Mouse (Mus musculus): ENCODE results near the gene Rspry1.
A peak's percentile ranks its signal among the peaks of the same experiment; 100 is the strongest.

Gene Rspry1

GRCm38 (mm10) chr8:94601607-94602385 is at the start of gene Rspry1, which contains the start of gene Fam192a:
Gene Rspry1 (plus strand): TSS chr8:94601937.
Gene Fam192a (minus strand): TSS chr8:94601997.
- peak; percentile 100 for DNase-seq (ENCODE audit: extremely low spot score)

DNA sequence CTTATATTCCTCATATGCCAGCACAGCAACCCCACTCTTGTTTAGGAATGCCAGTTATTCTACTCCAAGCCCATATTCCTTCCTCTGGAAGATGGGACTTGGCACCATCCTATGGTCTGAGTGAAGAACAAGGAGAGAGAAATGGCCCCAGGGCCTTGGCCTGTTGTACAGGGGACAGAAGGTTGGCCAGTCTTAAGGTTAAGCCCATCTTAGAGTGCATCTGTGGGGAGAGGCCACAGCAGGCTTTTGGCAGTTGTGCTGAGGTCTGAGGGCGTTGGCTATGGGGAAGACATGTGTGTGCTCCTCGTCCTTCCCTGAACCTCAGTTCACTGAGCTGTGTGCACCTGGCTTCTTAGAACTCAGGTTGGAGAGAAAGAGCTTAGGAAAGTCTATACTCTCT is 49.0 kb upstream of the Rspry1 start:
- DNase-seq (ENCODE audit: extremely low spot score) = no peak

DNA sequence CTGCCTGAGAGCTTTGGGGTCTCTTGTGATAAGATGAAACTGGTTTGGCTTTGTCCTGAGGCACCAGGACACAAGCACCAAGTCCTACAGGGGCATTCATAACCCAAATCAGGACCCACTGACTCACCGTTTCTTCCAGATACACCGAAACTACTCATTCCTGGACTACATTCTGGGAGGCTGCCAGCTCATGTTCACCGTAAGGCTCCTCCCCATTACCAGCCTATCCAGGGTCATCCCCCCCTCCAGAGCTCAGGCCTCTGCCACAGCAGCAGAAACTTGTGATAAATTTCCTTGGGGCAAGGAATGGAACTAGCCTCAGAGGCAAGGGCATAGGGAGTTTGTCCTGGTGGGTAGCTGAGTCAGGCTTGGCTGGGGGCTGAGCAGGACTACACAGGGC is 44.5 kb upstream of the Rspry1 start:
- no peak for DNase-seq (ENCODE audit: extremely low spot score)

DNA sequence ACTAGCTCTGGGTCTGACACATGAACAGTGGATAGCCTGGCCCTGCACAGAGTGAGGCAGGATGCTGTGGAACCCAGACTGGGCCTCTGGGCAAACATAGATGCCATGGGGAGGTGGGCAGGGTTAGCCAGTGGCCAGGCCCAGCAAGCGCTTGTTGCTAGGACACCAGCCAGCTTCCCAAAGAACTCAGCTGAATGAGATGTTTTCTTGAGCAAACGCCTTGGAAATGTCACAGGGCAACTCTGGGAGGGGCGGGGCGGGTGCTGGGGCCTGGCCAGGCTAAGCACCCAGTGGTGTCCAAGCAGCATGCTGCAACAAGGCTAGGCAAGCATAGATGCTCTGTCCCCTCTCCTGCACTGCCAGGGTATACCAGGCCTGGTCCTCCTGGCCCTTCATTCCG is 40.5 kb upstream of the Rspry1 start:
- DNase-seq (ENCODE audit: extremely low spot score) = peak; percentile 22

DNA sequence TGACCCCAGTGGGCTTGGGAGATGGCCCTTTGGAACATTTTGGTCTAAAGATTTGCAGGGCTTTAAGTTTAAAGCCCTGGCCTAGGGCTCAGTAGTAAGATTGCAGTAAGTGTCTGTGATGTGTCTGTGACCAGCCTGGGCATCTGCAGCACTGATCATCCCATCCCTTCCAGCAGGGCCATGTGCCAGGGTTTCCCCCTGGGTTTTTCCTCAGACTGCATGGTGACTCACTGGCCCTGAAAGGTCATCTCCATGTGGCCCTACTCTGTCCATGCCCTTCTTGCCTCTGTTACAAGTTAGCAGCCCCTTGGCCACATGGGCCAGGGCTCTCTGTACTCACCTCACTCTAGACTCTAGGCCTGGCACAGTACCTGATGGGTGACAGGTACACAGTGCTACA is 37.3 kb upstream of the Rspry1 start:
- no peak for DNase-seq (ENCODE audit: extremely low spot score)

DNA sequence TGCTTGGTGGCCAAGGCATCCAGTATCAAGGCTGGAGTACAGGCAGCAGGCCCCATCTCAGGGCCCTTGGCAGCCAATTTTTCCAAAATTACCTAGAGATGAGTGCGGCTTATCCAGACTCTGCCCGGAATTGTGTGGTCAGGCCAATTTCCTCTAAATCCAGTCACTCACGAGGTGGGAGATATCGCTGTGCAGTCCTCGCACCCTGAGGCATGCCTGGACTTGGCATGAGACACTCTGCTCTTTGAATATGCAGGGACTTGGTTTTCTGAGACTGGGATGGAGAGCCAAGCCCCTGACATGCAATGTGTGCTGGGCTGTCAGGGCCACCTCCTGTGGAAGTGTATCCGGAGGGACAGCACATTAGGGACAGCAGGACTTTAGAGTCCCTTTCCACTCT is 35.7 kb upstream of the Rspry1 start:
- DNase-seq (ENCODE audit: extremely low spot score) = no peak

- DNase-seq (ENCODE audit: extremely low spot score) = no peak
Measured at GRCm38 (mm10) chr8:94566446-94567158, 35.1 kb upstream of the Rspry1 start.

GRCm38 (mm10) chr8:94567159-94567849 is 34.4 kb upstream of the Rspry1 start:
- peak; percentile 33 for DNase-seq (ENCODE audit: extremely low spot score)

- DNase-seq (ENCODE audit: extremely low spot score) = no peak
Measured at GRCm38 (mm10) chr8:94568098-94568497, 33.6 kb upstream of the Rspry1 start.

DNA sequence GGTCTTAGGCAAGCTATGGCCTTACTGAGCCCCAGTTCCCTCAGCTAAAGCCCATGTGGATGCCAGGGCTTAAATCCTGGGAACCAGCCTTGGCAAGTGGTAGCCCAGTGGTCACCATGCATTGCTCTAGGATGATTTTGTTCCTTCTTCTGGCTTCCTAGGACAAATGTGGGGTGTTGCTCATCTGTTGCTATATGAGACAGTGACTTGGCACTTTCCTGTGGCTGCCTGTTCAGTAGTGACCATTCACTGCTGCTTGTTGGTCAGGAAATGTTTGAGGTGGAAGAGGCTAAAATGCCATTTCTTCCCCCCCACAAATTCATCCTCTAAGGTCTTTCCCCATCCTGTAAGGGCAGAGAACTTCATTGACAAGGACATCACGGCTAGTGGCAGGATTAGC is 32.3 kb upstream of the Rspry1 start:
- DNase-seq (ENCODE audit: extremely low spot score) = no peak

DNA sequence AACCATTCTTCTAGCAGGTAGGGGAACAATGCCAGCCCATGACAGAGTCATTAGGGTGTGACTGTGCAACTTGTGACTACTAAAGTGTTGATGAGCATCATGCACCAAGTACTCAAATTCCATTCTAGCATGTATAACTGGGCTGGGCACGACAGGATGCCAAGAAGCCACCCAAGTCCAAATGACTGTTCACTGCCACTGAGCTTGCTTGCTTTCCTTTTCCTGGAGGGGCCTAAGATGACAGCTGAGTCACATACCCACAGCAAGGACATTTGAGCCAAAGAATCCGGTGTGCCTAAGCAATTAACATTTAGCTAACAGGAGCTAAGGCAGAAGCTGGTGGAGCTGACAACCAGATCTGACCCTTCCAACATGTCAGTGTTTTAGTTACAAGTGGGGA is 29.8 kb upstream of the Rspry1 start:
- no peak for DNase-seq (ENCODE audit: extremely low spot score)

DNA sequence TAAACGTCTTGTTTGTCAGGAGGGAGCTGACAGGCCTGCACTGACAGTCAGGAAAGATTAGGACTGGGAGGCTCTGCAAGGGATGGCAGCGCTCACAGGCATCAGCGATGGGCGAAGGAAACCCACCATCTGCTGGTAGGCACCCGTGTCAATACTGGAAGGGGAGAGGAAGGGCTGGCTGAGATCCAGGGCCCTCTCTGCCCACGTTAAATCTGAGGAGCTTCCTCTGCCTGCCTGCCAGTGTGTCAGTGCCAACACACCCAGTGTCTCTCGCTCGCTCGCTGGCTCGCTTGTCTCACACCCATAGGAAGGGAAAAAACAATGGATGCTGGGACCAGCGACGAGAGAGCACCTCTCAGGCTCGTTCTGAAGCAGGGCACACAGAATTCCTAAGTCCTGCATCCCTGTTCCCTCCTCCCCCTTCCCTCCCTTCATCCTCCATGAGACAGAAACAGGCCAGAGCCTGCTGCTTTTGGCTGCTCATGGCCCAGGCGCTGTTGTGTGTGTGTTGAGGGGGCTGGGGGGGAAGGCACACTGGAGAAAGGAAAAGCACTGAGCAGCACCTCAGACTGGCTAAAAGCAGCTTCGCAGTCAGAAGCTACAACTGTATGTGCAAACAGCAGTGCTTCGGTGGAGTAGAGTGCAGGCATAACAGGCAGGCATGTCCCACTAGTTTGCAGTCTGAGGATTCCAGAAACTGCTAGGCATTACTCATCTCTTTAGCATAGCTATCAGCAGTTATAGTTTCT is 27.4 kb upstream of the Rspry1 start:
- DNase-seq (ENCODE audit: extremely low spot score) = no peak

DNA sequence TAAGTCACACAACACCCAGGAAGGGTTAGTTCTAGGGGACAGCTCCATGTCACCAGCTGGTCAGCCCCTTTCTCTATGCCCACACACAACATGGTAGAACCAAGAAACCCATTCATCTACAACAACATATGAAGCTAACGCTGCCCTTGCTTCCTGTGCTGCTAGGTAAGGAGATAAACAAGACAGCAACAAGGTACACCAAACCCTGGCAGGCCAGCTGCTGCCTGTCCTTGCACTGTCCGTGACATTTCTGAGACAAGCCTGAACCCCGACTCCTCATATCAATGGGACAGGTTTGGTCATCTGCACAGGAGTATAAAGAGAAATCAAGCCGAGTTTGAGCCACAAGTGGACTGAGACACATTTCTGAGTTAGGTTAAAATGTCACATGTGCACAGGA is 26.6 kb upstream of the Rspry1 start:
- DNase-seq (ENCODE audit: extremely low spot score) = no peak

DNA sequence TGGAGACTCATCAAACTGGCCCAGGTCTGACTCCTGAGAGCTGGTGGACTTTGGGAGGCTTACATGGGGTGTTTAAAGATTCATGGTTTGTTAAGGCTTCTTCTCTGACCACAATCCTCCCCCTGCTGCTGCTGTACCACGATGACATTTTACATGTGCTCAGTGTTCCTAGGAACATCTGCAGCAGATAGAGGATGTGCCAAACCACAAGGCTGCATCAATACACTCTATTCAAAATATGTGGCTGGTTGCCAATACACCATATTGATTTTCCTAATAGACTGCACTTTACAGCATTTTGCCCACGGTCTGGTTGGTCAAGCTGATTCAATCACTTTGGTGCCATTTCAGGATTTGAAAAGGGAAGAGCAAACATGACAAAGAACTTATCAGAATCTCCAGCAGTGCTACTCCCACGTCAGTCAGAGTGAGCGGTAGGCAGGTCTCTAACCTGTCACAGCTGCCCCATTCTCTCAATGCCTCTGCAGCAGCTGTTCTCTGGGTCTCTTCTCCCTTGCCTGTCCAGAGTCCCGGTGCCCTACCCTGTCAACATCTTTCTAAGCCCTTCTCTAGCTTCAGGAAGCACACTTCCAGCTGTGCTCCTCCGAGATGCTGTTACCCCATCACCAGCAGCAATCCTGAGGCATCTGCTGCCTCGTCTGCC is 19.8 kb upstream of the Rspry1 start:
- DNase-seq (ENCODE audit: extremely low spot score) = no peak

GRCm38 (mm10) chr8:94582569-94582968 is 19.2 kb upstream of the Rspry1 start:
- DNase-seq (ENCODE audit: extremely low spot score) = no peak

GRCm38 (mm10) chr8:94584238-94584817 is 17.4 kb upstream of the Rspry1 start:
- DNase-seq (ENCODE audit: extremely low spot score) = no peak

DNA sequence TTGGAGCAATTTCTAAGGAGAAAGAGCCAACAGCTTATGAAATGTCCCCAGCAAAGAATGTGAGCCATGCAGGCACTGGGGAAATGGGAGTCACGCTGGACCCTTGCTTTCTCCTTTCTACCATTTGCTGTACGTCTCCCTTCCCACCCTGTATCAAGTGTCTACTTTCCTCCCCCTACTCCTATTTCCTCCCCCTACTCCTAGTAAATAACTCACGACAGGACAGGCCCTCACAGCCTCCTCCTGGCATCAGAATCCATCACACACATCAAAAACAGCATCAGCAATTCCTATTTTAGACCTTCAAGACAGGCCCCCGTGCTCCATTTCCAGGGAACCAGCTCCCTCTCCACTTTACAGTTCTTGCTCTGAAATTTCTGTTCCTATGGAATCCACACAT is 10.0 kb upstream of the Rspry1 start:
- no peak for DNase-seq (ENCODE audit: extremely low spot score)

GRCm38 (mm10) chr8:94594211-94594610 is 7.5 kb upstream of the Rspry1 start:
- DNase-seq (ENCODE audit: extremely low spot score) = no peak

DNA sequence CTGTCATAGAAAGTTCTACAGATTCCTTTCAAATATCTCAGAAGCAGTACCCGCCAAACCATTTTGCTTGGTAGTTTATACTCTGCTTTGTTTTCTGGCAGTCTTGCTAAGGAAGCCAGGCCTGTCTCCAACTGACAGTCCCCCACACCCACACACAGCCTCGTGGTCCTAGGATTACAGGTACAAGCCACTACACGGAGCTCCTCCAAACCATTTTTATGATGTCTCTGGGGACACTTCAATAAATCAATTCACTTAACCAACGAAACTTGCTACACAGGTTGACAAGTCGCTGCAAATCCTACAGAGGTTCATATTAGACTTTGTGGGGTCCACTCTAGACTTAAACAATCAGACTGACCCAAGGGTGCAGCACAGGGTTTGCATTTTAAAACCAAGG is 1.3 kb upstream of the Rspry1 start:
- peak; percentile 4 for DNase-seq (ENCODE audit: extremely low spot score)

- peak; percentile 4 for DNase-seq (ENCODE audit: extremely low spot score)
Measured at GRCm38 (mm10) chr8:94601034-94601606, 617 bp upstream of the Rspry1 start.
